Mouse (Mus musculus): Measurements from ENCODE around the gene Zfp513. TPM values are rescaled to one million over a fixed set of nuclear protein-coding genes. Genes with fewer than 3 reads are reported as not detected.

The Zfp513 gene
- total RNA-seq, 1 experiment, result 18.5 TPM

DNA sequence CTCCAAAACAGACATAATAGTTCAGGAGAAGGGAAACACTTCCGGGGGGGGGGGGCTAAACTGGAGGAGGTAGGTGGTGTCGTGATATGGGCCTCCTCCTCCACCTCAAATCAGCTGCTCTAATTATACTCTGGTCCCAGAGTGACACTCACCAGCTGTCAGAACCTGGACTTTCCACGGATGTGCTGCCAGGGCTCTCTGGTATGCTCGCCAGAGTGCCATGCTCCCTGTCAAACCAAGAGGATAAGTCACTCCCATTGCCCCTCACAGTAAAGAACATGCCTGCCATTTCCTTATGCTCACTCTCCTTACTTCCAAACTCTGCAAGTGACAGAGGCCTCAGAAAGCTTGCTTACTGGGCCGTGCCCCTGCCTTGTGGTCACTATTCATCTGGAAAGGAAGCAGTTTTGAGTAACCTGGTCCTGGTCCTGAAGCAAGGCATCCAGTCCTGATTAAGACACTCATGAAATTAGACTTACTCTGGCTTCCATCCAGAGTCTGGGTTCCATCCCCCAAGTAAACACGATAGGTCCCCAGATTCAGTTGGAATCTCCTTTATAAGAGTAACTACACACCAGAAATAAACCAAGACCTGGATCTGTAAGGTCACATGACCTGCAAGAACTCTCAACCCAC, 48.5 kb downstream of the Zfp513 start:
- peaks cover 20% of the 10 kb centered on the region for H3K36me3 ChIP-seq (ENCODE audit: control insufficient read depth, insufficient read depth, low read length, poor library complexity, severe bottlenecking)
- H3K4me3 ChIP-seq (ENCODE audit: insufficient read depth in 1 of 2, low read depth in 1 of 2, low read length in 2 of 2, poor library complexity in 1 of 2, severe bottlenecking in 1 of 2), result peak overlapping the region; percentile 69 to 75
- no peak overlapping the region for H3K27ac ChIP-seq (ENCODE audit: insufficient read depth, low read depth, low read length, poor library complexity, severe bottlenecking)
- peak overlapping the region; percentile 79 for H3K9ac ChIP-seq (ENCODE audit: insufficient read depth, low read depth, low read length, poor library complexity, severe bottlenecking)
- no peaks in the 10 kb centered on the region for H3K9me3 ChIP-seq (ENCODE audit: control insufficient read depth, insufficient read depth, low read depth, low read length)
- TF ChIP-seq HCFC1 (IDR thresholded peaks at IDR 0.05; ENCODE audit: borderline replicate concordance, insufficient read depth, low read length), result no peak
- TF ChIP-seq MAFK (IDR thresholded peaks at IDR 0.05; ENCODE audit: insufficient read depth, low read depth, low read length), result no peak
- TF ChIP-seq CHD2 (IDR thresholded peaks at IDR 0.05; ENCODE audit: low read depth, low read length), result no peak
- TF ChIP-seq ZC3H11A (IDR thresholded peaks at IDR 0.05; ENCODE audit: borderline replicate concordance, low read depth, low read length), result no peak
- TF ChIP-seq ZNF384 (IDR thresholded peaks at IDR 0.05; ENCODE audit: low read depth, low read length), result no peak
- H3K4me1 ChIP-seq (ENCODE audit: control insufficient read depth in 2 of 2, insufficient read depth in 2 of 2, low read length in 2 of 2, poor library complexity in 1 of 2), result peaks cover 0 to 3% of the 10 kb centered on the region in 2 experiments; a peak in 1 of 4 replicates
- in situ Hi-C loops (cut with MboI; ENCODE audit: low sequenced_read_pairs in 2 of 2, unreplicated experiment in 2 of 2), result no loop called here
- DNase-seq (ENCODE audit: low read depth, low spot score), result no peak

- DNase-seq (ENCODE audit: low read depth, low spot score), result no peak
- peaks cover 5% of the 10 kb centered on the region for H3K36me3 ChIP-seq (ENCODE audit: control insufficient read depth, insufficient read depth, low read length, poor library complexity, severe bottlenecking)
- no peak overlapping the region for H3K9ac ChIP-seq (ENCODE audit: insufficient read depth, low read depth, low read length, poor library complexity, severe bottlenecking)
- H3K9me3 ChIP-seq (ENCODE audit: control insufficient read depth, insufficient read depth, low read depth, low read length), result no peaks in the 10 kb centered on the region
- H3K4me3 ChIP-seq (ENCODE audit: insufficient read depth in 1 of 2, low read depth in 1 of 2, low read length in 2 of 2, poor library complexity in 1 of 2, severe bottlenecking in 1 of 2), result no peak overlapping the region
- no peak overlapping the region for H3K27ac ChIP-seq (ENCODE audit: insufficient read depth, low read depth, low read length, poor library complexity, severe bottlenecking)
- peaks cover 0 to 3% of the 10 kb centered on the region in 2 experiments; a peak in 1 of 4 replicates for H3K4me1 ChIP-seq (ENCODE audit: control insufficient read depth in 2 of 2, insufficient read depth in 2 of 2, low read length in 2 of 2, poor library complexity in 1 of 2)
- in situ Hi-C loops (cut with MboI; ENCODE audit: low sequenced_read_pairs in 2 of 2, unreplicated experiment in 2 of 2), result no loop called here
- TF ChIP-seq ZNF384 (IDR thresholded peaks at IDR 0.05; ENCODE audit: low read depth, low read length) (no peak), HCFC1 (IDR thresholded peaks at IDR 0.05; ENCODE audit: borderline replicate concordance, insufficient read depth, low read length) (no peak), CHD2 (IDR thresholded peaks at IDR 0.05; ENCODE audit: low read depth, low read length) (no peak), MAFK (IDR thresholded peaks at IDR 0.05; ENCODE audit: insufficient read depth, low read depth, low read length) (no peak), ZC3H11A (IDR thresholded peaks at IDR 0.05; ENCODE audit: borderline replicate concordance, low read depth, low read length) (no peak)
Observed at GRCm38 (mm10) chr5:31151746-31152145, 50.4 kb downstream of the Zfp513 start.

DNA sequence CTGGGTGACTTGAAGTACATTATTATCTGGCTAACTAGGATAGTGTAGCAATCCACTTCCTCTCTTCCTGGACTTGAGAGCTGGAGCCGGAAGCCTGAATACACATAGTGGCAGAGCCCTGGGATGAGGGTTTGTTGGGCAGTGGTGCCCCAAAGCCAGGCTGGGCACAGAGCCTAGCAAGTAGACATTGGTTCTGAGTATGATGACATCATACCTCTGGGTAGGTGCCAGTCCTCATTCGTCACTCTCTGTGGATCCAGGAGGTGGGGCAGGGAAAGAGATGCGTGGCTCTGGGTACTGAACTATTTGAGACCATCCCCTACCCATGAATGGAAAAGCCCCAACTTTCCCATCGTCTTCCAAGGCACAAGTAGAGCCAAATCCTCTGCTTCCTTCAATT, 52.3 kb downstream of the Zfp513 start:
- no peak overlapping the region for H3K27ac ChIP-seq (ENCODE audit: insufficient read depth, low read depth, low read length, poor library complexity, severe bottlenecking)
- no peak overlapping the region for H3K9ac ChIP-seq (ENCODE audit: insufficient read depth, low read depth, low read length, poor library complexity, severe bottlenecking)
- no peak for TF ChIP-seq ZC3H11A (IDR thresholded peaks at IDR 0.05; ENCODE audit: borderline replicate concordance, low read depth, low read length)
- no peak for TF ChIP-seq MAFK (IDR thresholded peaks at IDR 0.05; ENCODE audit: insufficient read depth, low read depth, low read length)
- no peak for TF ChIP-seq CHD2 (IDR thresholded peaks at IDR 0.05; ENCODE audit: low read depth, low read length)
- TF ChIP-seq ZNF384 (IDR thresholded peaks at IDR 0.05; ENCODE audit: low read depth, low read length), result no peak
- no peak for TF ChIP-seq HCFC1 (IDR thresholded peaks at IDR 0.05; ENCODE audit: borderline replicate concordance, insufficient read depth, low read length)
- DNase-seq (ENCODE audit: low read depth, low spot score), result no peak
- peaks cover 8% of the 10 kb centered on the region; the same call in 1 of the 2 replicates for H3K36me3 ChIP-seq (ENCODE audit: control insufficient read depth, insufficient read depth, low read length, poor library complexity, severe bottlenecking)
- in situ Hi-C loops (cut with MboI; ENCODE audit: low sequenced_read_pairs in 2 of 2, unreplicated experiment in 2 of 2), result no loop called here
- peaks cover 0 to 3% of the 10 kb centered on the region in 2 experiments; a peak in 1 of 4 replicates for H3K4me1 ChIP-seq (ENCODE audit: control insufficient read depth in 2 of 2, insufficient read depth in 2 of 2, low read length in 2 of 2, poor library complexity in 1 of 2)
- no peak overlapping the region for H3K4me3 ChIP-seq (ENCODE audit: insufficient read depth in 1 of 2, low read depth in 1 of 2, low read length in 2 of 2, poor library complexity in 1 of 2, severe bottlenecking in 1 of 2)
- no peaks in the 10 kb centered on the region for H3K9me3 ChIP-seq (ENCODE audit: control insufficient read depth, insufficient read depth, low read depth, low read length)

Other genes with a start within 250 kb of the Zfp513 start
- 94.2 and 96.4 TPM in 2 replicates for gene Preb, start 241.9 kb downstream of the Zfp513 start, total RNA-seq (2012; rRNA removed)
- gene Tcf23, start 233.6 kb downstream of the Zfp513 start, total RNA-seq (2012; rRNA removed), result 0.05 and 0.27 TPM in 2 replicates
- 53.7 and 64.5 TPM in 2 replicates for gene Atraid, start 154.0 kb downstream of the Zfp513 start, total RNA-seq (2012; rRNA removed)
- 44.1 and 51.3 TPM in 2 replicates for gene Slc5a6, start 153.4 kb downstream of the Zfp513 start, total RNA-seq (2012; rRNA removed)
- 154 and 258 TPM in 2 replicates for gene Cad, start 147.5 kb downstream of the Zfp513 start, total RNA-seq (2012; rRNA removed)
- 0.37 and 0.67 TPM in 2 replicates for gene Dnajc5g, start 96.0 kb downstream of the Zfp513 start, total RNA-seq (2012; rRNA removed)
- 1.5 and 2.5 TPM in 2 replicates for gene Slc30a3, start 94.1 kb downstream of the Zfp513 start, total RNA-seq (2012; rRNA removed)
- gene Trim54, start 85.6 kb downstream of the Zfp513 start, total RNA-seq (2012; rRNA removed), result 1.3 and 2.3 TPM in 2 replicates
- gene Ucn, start 63.5 kb downstream of the Zfp513 start, total RNA-seq (2012; rRNA removed), result not detected in 2 replicates
- 43.1 and 45.7 TPM in 2 replicates for gene Mpv17, start 48.1 kb downstream of the Zfp513 start, total RNA-seq (2012; rRNA removed)
- 3.1 and 6.3 TPM in 2 replicates for gene Gm29609, start 22.4 kb downstream of the Zfp513 start, total RNA-seq (2012; rRNA removed)
- gene Gtf3c2, start 22.2 kb downstream of the Zfp513 start, total RNA-seq (2012; rRNA removed), result 73.8 and 83.8 TPM in 2 replicates
- gene Snx17, start 9.1 kb downstream of the Zfp513 start, total RNA-seq (2012; rRNA removed), result 72.0 and 76.5 TPM in 2 replicates
- gene Eif2b4, start 8.9 kb downstream of the Zfp513 start, total RNA-seq (2012; rRNA removed), result 74.5 and 76.8 TPM in 2 replicates
- gene Ppm1g, start 18.4 kb upstream of the Zfp513 start, total RNA-seq (2012; rRNA removed), result 285 and 294 TPM in 2 replicates
- gene Nrbp1, start 38.6 kb upstream of the Zfp513 start, total RNA-seq (2012; rRNA removed), result 42.4 and 53.1 TPM in 2 replicates
- gene Gm9970, start 38.9 kb upstream of the Zfp513 start, total RNA-seq (2012; rRNA removed), result not detected in 2 replicates
- gene Krtcap3, start 49.4 kb upstream of the Zfp513 start, total RNA-seq (2012; rRNA removed), result 10.5 and 24.6 TPM in 2 replicates
- gene Ift172, start 88.8 kb upstream of the Zfp513 start, total RNA-seq (2012; rRNA removed), result 26.9 and 38.1 TPM in 2 replicates
- gene Fndc4, start 93.8 kb upstream of the Zfp513 start, total RNA-seq (2012; rRNA removed), result 14.2 and 23.2 TPM in 2 replicates
- gene Gckr, start 95.1 kb upstream of the Zfp513 start, total RNA-seq (2012; rRNA removed), result 0.04 TPM in 1 of 2 replicates, not detected in the other